ENCODE assay signal across 29 mouse cellular contexts in genomic region chr14:44838685-44839084, GRCm38 (mm10). TPM values are rescaled to one million over a fixed set of nuclear protein-coding genes. Genes with fewer than 3 reads are reported as not detected.
"Had no signal": no experiment of that assay in that cellular context is flagged by ENCODE, and none has a peak within 500 bp of the region (broad histone marks: within the 10 kb centered on the region; RNA-seq: fewer than 3 reads in every experiment).

No protein-coding gene starts in this region.

- H3K4me1 ChIP-seq: intestine, embryonic 15.5 days; kidney, embryonic 15.5 days; liver, embryonic 13.5 days; liver, embryonic 15.5 days had no signal

- H3K4me3 ChIP-seq: gastrocnemius, adult 2 months; heart, embryonic 10.5 days; heart, embryonic 12.5 days; hindbrain, embryonic 10.5 days; hindbrain, embryonic 12.5 days; intestine, embryonic 15.5 days; kidney, embryonic 15.5 days; left cerebral cortex, adult 2 months; limb, embryonic 10.5 days; limb, embryonic 12.5 days; liver, embryonic 13.5 days; liver, embryonic 15.5 days had no signal

- DNase-seq: gastrocnemius, adult 2 months; gastrocnemius, postnatal 10 days; gastrocnemius, postnatal 25 days; heart, adult 18-20 months; heart, postnatal 10 days; heart, postnatal 4 days; kidney, adult 18-20 months; kidney, adult 8-10 months; kidney, postnatal 14 days; kidney, postnatal 36 days; liver; liver, embryonic 13.5 days had no signal

- ATAC-seq: hindbrain, embryonic 16.5 days; inflammation-experienced regulatory T-cells, adult 6 months; intestine, embryonic 15.5 days; intestine, postnatal 0 days had no signal

- H3K36me3 ChIP-seq: heart, embryonic 10.5 days; heart, embryonic 12.5 days; hindbrain, embryonic 10.5 days; hindbrain, embryonic 12.5 days; intestine, embryonic 15.5 days; kidney, embryonic 15.5 days; limb, embryonic 10.5 days; limb, embryonic 12.5 days; liver, embryonic 13.5 days; liver, embryonic 15.5 days had no signal

- H3K9me3 ChIP-seq: heart, embryonic 10.5 days; heart, embryonic 12.5 days; hindbrain, embryonic 10.5 days; hindbrain, embryonic 12.5 days; intestine, embryonic 15.5 days; kidney, embryonic 15.5 days; limb, embryonic 10.5 days; limb, embryonic 12.5 days; liver, embryonic 13.5 days; liver, embryonic 15.5 days had no signal

- H3K27me3 ChIP-seq: heart, embryonic 12.5 days; hindbrain, embryonic 12.5 days; intestine, embryonic 15.5 days; kidney, embryonic 15.5 days; limb, embryonic 12.5 days; liver, embryonic 13.5 days; liver, embryonic 15.5 days had no signal

RNA-seq across cellular contexts. Expression of gene Ptgdr, which starts 20.5 kb away (rescaled TPM):
- total RNA-seq: gastrocnemius, adult 2 months; gastrocnemius, postnatal 10 days; gastrocnemius, postnatal 25 days; gastrocnemius, postnatal 4 days; granulocyte monocyte progenitor cell, adult 5-6 weeks; heart, adult 18-20 months; heart, adult 8-10 months; heart, postnatal 10 days; heart, postnatal 25 days; heart, postnatal 4 days had no signal
